Comparison of ENCODE assay signal across 29 mouse cellular contexts in genomic region chr4:102498920-102499316, GRCm38 (mm10).
DNase-seq lines count a peak whose midpoint lies in the region; ATAC-seq and TF ChIP-seq lines count a peak whose summit lies in the region.
"Had no signal": no experiment of that assay in that cellular context is flagged by ENCODE, and none has a peak within 500 bp of the region (broad histone marks: within the 10 kb centered on the region; RNA-seq: fewer than 3 reads in every experiment).

No protein-coding gene starts in this region.

- H3K4me2 ChIP-seq in myocyte (ENCODE audit: low read depth), result no peak overlapping the region
- no peak overlapping the region for H3K4me2 ChIP-seq in hindbrain, postnatal 0 days (ENCODE audit: low read depth, low read length)
- H3K4me2 ChIP-seq: embryonic facial prominence, embryonic 13.5 days; heart, embryonic 15.5 days; hindbrain, embryonic 13.5 days; limb, embryonic 12.5 days; lung, embryonic 15.5 days; neural tube, embryonic 12.5 days had no signal

- H3K4me1 ChIP-seq in hindbrain, postnatal 0 days (ENCODE audit: insufficient read depth, low read length), result no peaks in the 10 kb centered on the region
- H3K4me1 ChIP-seq: hindbrain, embryonic 13.5 days; neural tube, embryonic 12.5 days had no signal

- H3K27ac ChIP-seq in hindbrain, postnatal 0 days, result no peak overlapping the region
- H3K27ac ChIP-seq: embryonic facial prominence, embryonic 13.5 days; heart, embryonic 10.5 days; heart, embryonic 15.5 days; hindbrain, embryonic 13.5 days; left cerebral cortex, adult 2 months; limb, embryonic 12.5 days; lung, embryonic 15.5 days; neural tube, embryonic 12.5 days had no signal

- H3K79me2 ChIP-seq in myocyte (ENCODE audit: control insufficient read depth, insufficient read depth), result no peaks in the 10 kb centered on the region

- intact Hi-C loops in heart, postnatal 10 days (cut with DNase I), result loop anchor here (10.0 kb wide), 1 partner anchor 716 kb away; the partner anchor contains the start of gene Slc35d1

- H3ac ChIP-seq in myocyte (ENCODE audit: control insufficient read depth, insufficient read length), result no peak overlapping the region

- no peaks in the 10 kb centered on the region for H3K36me3 ChIP-seq in myocyte (ENCODE audit: control insufficient read depth, insufficient read depth)
- no peaks in the 10 kb centered on the region for H3K36me3 ChIP-seq in hindbrain, postnatal 0 days (ENCODE audit: insufficient read depth, low read length)
- H3K36me3 ChIP-seq: embryonic facial prominence, embryonic 13.5 days; heart, embryonic 10.5 days; heart, embryonic 15.5 days; hindbrain, embryonic 13.5 days; limb, embryonic 12.5 days; lung, embryonic 15.5 days; neural tube, embryonic 12.5 days had no signal

- no peak for TF ChIP-seq CTCF in hindbrain, postnatal 0 days (IDR thresholded peaks at IDR 0.05; ENCODE audit: low read depth)

- no peak overlapping the region for H3K4me3 ChIP-seq in myocyte
- no peak overlapping the region for H3K4me3 ChIP-seq in hindbrain, postnatal 0 days (ENCODE audit: low read length)
- H3K4me3 ChIP-seq: embryonic facial prominence, embryonic 13.5 days; erythroblast, embryonic 14.5 days; heart, embryonic 10.5 days; heart, embryonic 15.5 days; hindbrain, embryonic 13.5 days; left cerebral cortex, adult 2 months; limb, embryonic 12.5 days; lung, embryonic 15.5 days; neural tube, embryonic 12.5 days had no signal

- no peak for TF ChIP-seq POLR2A in myocyte (IDR thresholded peaks at IDR 0.05; ENCODE audit: insufficient read length, low read depth)

- peak; percentile 58 to 71; a peak in 3 of 4 replicates for ATAC-seq in hematopoietic stem cell, adult 5-6 weeks (replicated peaks in 1 of 2; ENCODE audit: insufficient read depth in 1 of 2, low FRiP score in 2 of 2, low TSS enrichment in 1 of 2, low read depth in 1 of 2, poor library complexity in 2 of 2, severe bottlenecking in 2 of 2)
- no peak for ATAC-seq in hindbrain, postnatal 0 days
- ATAC-seq: activated CD4-positive, CD25-positive, alpha-beta regulatory T cell, adult 4 months; forebrain, embryonic 16.5 days had no signal

- no peak overlapping the region for H3K9ac ChIP-seq in hindbrain, postnatal 0 days (replicated peaks; ENCODE audit: low read length)
- H3K9ac ChIP-seq: embryonic facial prominence, embryonic 13.5 days; heart, embryonic 15.5 days; hindbrain, embryonic 13.5 days; limb, embryonic 12.5 days; lung, embryonic 15.5 days; neural tube, embryonic 12.5 days had no signal

- no peaks in the 10 kb centered on the region for H3K9me3 ChIP-seq in hindbrain, postnatal 0 days (ENCODE audit: low read length)
- H3K9me3 ChIP-seq: embryonic facial prominence, embryonic 13.5 days; heart, embryonic 10.5 days; heart, embryonic 15.5 days; hindbrain, embryonic 13.5 days; limb, embryonic 12.5 days; lung, embryonic 15.5 days; neural tube, embryonic 12.5 days had no signal

- no peaks in the 10 kb centered on the region for H3K27me3 ChIP-seq in myocyte (ENCODE audit: control insufficient read depth, insufficient read depth, insufficient read length)
- no peaks in the 10 kb centered on the region for H3K27me3 ChIP-seq in hindbrain, postnatal 0 days (ENCODE audit: insufficient read depth, low read length)
- H3K27me3 ChIP-seq: embryonic facial prominence, embryonic 13.5 days; heart, embryonic 15.5 days; hindbrain, embryonic 13.5 days; lung, embryonic 15.5 days; neural tube, embryonic 12.5 days had no signal

- 90% methylated on average over 1 of the region's 1 CpGs for WGBS in hindbrain, postnatal 0 days

- peak; percentile 79 for DNase-seq in heart, adult 11 months
- DNase-seq in heart, postnatal 10 days, result no peak
- DNase-seq in embryo, embryonic 10.5 days (ENCODE audit: low spot score), result no peak
- DNase-seq in left cerebral cortex, adult 18-20 months (ENCODE audit: low spot score in 2 of 2), result no peak
- no peak for DNase-seq in hindbrain, postnatal 0 days (ENCODE audit: low spot score)
- DNase-seq: adrenal gland, adult 2 months; cerebellum, adult 2 months; cerebellum, postnatal 14 days; gastrocnemius, postnatal 10 days; heart, postnatal 36 days; kidney, adult 11 months; kidney, postnatal 25 days; lung, postnatal 4 days; midbrain, embryonic 14.5 days; thymus, adult 2 months; thymus, postnatal 36 days had no signal

TF ChIP-seq in myocyte, 11 proteins besides CTCF, POLR2A, EP300 and RAD21:
- TF ChIP-seq USF1 (IDR thresholded peaks at IDR 0.05; ENCODE audit: low read depth) (peak; percentile 47), TCF12 (IDR thresholded peaks at IDR 0.05; ENCODE audit: insufficient read depth, poor library complexity, severe bottlenecking) (no peak)
